Mouse (Mus musculus) kidney, embryonic 16.5 days (tissue): Measurements from ENCODE around the gene Spint2. TPM values are rescaled to one million over a fixed set of nuclear protein-coding genes. Genes with fewer than 3 reads are reported as not detected.

ENCODE experiments used
- ATAC-seq: fragments of 200-750 bp; cut with Nextera tagmentation; 2 replicates; pipeline ENCODE4 v1.8.0; 2017; ENCODE audit warnings: moderate TSS enrichment; ENCODE audit not compliant: low FRiP score, low TSS enrichment
- H3K27ac ChIP-seq: fragments of 300-500 bp; sonication (generic); 2 replicates; pipeline ENCODE4 v1.5.1; 2014; ENCODE audit warnings: low read length
- H3K27me3 ChIP-seq: fragments of 300-500 bp; sonication (generic); 2 replicates; pipeline ENCODE4 v1.6.1; 2014; ENCODE audit warnings: low read length, control low read depth, mixed read lengths; ENCODE audit not compliant: insufficient read depth
- H3K36me3 ChIP-seq: fragments of 300-500 bp; sonication (generic); 2 replicates; pipeline ENCODE4 v1.6.1; 2014; ENCODE audit warnings: low read length, control low read depth, mixed read lengths; ENCODE audit not compliant: insufficient read depth
- H3K4me1 ChIP-seq: fragments of 300-500 bp; sonication (generic); 2 replicates; pipeline ENCODE4 v1.6.1; 2014; ENCODE audit warnings: low read length, control low read depth, mixed read lengths; ENCODE audit not compliant: insufficient read depth
- H3K4me2 ChIP-seq: fragments of 300-500 bp; sonication (generic); replicated peaks from 2 replicates; pipeline ENCODE4 v1.6.1; 2014; ENCODE audit warnings: low read depth, low read length
- H3K4me3 ChIP-seq: fragments of 300-500 bp; sonication (generic); 2 replicates; pipeline ENCODE4 v1.5.1; 2014; ENCODE audit warnings: mild to moderate bottlenecking, low read length
- H3K9ac ChIP-seq: fragments of 300-500 bp; sonication (generic); replicated peaks from 2 replicates; pipeline ENCODE4 v1.6.1; 2014; ENCODE audit warnings: low read length
- H3K9me3 ChIP-seq: fragments of 300-500 bp; sonication (generic); 2 replicates; pipeline ENCODE4 v1.6.1; 2016; ENCODE audit warnings: low read length, control low read depth
- whole genome bisulfite sequencing: fragments of 180-500 bp; shearing (Covaris S2); extraction: QIAGEN DNeasy Blood & Tissue Kit; methylation state at CpG from one replicate; pipeline ENCODE4 v1.1.7; 2014; 5-methylcytosine and 5-hydroxymethylcytosine counted together
- polyA plus RNA-seq: library from polyadenylated mRNA; unstranded; fragments of >200 nt; fragmentation: Nextera tagmentation; extraction: Ambion mirVana; gene quantifications from 2 replicates; pipeline ENCODE4 v1.2.1, GENCODE M21; 2015

Gene Spint2
- polyA plus RNA-seq, 1 experiment from 2014 or later, result 295 TPM

DNA sequence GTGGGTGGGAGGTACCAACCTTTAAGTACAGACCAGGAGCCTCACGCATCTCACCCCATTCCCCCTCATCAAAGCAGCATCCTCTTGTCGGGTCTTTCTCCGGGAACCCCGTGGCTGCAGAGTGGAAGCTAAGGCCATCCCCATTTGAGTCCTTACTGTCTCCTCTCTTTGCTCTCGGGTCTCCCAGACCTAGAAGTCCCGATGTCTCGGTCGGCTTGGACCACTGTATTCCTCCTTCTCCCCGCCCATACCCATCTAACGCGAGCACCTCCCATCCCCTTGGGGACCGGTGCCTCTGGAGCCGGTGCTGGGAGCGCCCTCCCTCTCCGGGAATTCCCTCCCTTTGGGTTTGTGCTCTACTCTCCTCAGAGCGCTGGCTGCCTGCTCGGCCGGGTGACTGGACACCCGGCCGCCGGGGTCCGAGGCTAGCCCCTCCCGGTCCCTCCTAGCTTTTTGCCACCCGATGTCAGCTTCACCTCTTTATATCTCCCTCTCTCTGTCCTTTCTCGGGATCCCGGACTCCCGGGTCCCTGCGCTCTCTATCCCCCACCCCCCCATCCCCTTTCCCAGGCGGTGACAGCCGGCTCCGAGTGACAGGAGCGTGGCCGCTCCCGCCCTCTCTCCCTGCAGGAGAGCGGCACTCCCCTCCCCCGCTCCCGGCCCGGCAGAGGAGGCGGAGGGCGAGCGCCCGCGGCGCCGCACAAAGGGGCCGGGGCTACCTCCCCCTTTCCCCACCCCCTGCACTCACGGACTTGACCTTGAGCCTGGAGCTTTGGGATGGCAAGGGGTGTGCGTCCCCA, 23.0 kb upstream of the Spint2 start:
- no peaks in the 10 kb centered on the region for H3K9me3 ChIP-seq
- peak overlapping the region; percentile 69 for H3K9ac ChIP-seq
- ATAC-seq, result no peak
- H3K27me3 ChIP-seq, result peaks cover 44% of the 10 kb centered on the region
- peaks cover 41% of the 10 kb centered on the region for H3K4me1 ChIP-seq
- WGBS, result under 1% methylated on average over 48 of the region's 48 CpGs
- peak overlapping the region; percentile 56 for H3K4me3 ChIP-seq
- H3K36me3 ChIP-seq, result no peaks in the 10 kb centered on the region
- no peak overlapping the region for H3K27ac ChIP-seq
- H3K4me2 ChIP-seq, result peak overlapping the region; percentile 98

DNA sequence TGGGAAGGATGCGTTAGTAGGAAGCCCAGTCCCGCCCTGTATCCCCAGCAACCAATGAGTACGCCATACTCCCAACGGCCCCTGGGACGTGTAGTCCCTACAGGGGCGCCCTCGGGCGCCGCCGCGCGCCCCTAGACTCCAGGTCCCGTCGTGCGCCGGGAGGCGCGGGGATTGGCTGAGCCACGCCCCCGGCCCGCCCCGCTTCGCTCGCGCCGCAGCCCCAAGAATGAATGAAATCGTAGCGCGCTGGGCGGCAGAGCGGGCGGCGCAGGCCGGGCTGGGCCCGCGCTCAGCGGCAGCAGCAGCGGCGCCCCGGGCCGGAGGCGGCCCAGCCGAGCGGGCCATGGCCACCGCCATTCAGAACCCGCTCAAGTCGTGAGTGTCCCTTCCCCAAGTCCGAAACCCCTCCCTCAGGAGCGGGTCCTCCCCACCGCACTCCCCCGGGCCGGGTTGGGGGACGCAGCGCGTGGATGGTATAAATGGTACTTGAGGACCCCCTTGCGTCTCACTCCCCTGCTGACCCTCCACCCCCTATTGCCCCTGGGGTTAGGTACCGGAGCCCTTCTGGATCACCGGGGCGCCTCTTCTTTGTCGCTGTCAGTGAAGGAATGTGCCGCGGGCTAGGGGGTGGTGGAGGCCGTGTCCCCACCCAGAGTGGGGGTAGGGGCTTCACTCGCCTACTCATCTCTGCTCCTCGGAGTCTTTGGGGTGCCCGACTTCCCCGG, 22.2 kb upstream of the Spint2 start, which contains the start of gene Dpf1:
TSS of gene Dpf1 (plus strand) at position 214 of the 725 bp plus-strand sequence.
- ATAC-seq, result peak; percentile 86
- Histone ChIP-seq H3K27ac (no peak within 1 kb of the TSS), H3K4me3 (peak within 1 kb of the TSS; percentile 56), H3K27me3 (peaks cover 40% of the 10 kb centered on the region), H3K36me3 (no peaks in the 10 kb centered on the region), H3K4me1 (peaks cover 33% of the 10 kb centered on the region), H3K9ac (peak within 1 kb of the TSS; percentile 69), H3K9me3 (no peaks in the 10 kb centered on the region), H3K4me2 (peak within 1 kb of the TSS; percentile 98)
- WGBS, result 0% methylated on average over 47 of the region's 67 CpGs

DNA sequence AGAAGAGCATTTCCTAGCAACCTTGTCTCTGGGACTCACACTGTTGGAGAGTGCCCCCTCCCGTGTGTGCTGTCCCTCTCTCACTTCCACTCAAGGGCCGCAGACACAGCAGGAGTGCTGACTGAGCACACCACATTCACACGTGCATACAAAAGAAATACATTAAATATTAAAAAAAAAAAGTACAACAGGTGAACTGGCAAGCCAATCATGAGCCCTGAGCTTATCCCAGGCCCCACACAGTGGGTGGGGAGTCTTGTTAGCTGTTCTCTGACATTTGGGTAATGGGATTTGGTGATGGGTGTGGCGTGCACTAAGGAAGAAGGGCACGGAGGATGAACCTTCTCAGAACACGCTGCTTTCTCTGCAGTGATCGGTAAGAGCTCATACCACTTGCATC, 20.9 kb upstream of the Spint2 start:
- H3K4me1 ChIP-seq, result peaks cover 24% of the 10 kb centered on the region
- ATAC-seq, result no peak
- no peak overlapping the region for H3K4me2 ChIP-seq

DNA sequence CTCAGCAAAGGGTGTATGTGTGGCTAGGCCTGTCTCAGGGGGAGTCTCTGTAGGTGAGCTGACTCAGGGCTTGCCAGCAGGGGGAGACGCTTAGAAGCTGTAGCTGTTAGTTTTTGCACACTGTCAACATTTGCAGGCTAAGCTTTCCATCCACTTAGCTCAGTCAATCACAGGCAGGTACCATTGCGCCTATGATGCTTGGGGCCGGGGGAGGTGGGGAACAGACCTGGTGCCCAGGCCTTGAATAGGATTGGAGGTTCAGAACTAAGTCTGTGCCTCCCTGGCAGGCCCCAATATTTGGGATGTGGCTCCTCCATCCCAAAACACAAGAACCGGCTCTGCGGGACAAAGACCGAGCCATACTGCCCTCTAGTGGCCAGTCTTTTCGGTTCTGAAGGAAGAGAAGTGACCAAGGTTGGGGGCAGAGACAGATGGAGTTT, 19.4 kb upstream of the Spint2 start:
- Histone ChIP-seq H3K4me2 (0 out of 2 replicates have a peak overlapping the region, but pooled peaks have one; percentile 17), H3K27me3 (peaks cover 27% of the 10 kb centered on the region), H3K9me3 (no peaks in the 10 kb centered on the region), H3K4me3 (no peak overlapping the region), H3K27ac (no peak overlapping the region), H3K9ac (no peak overlapping the region), H3K4me1 (peaks cover 18% of the 10 kb centered on the region), H3K36me3 (no peaks in the 10 kb centered on the region)
- WGBS, result 0% methylated on average over 7 of the region's 7 CpGs
- ATAC-seq, result no peak

More for the DNA sequence above, 20.9 kb upstream of the Spint2 start:
- Histone ChIP-seq H3K4me3 (no peak overlapping the region), H3K27ac (no peak overlapping the region), H3K9me3 (no peaks in the 10 kb centered on the region), H3K27me3 (peaks cover 31% of the 10 kb centered on the region), H3K36me3 (no peaks in the 10 kb centered on the region), H3K9ac (no peak overlapping the region)
- 78% methylated on average over 7 of the region's 7 CpGs for WGBS

DNA sequence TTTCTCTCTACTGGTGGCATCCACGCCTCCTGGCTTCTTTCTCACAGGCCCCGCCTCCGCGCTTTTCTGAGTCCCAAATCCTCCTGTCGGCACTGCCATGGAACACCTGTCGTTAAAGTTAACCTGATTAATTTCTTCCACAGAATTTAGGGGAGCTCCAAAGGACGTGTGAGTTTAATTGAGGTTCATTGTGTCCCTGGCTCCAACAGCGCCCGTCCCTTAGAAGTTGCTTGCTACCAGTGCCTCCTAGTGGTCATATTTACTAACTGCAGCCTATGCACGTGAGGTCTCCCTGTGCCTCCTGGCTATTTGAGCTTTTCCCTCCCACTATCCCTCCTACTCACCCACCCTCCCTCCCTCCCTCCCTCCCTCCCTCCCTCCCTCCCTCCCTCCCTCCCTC, 15.3 kb upstream of the Spint2 start:
- Histone ChIP-seq H3K9me3 (no peaks in the 10 kb centered on the region), H3K4me1 (peaks cover 18% of the 10 kb centered on the region), H3K27ac (no peak overlapping the region), H3K27me3 (0 out of 2 replicates have a peak, but pooled peaks cover 2% of the 10 kb centered on the region), H3K4me2 (peak overlapping the region; percentile 35; the same call in 1 of the 2 replicates), H3K4me3 (no peak overlapping the region), H3K9ac (no peak overlapping the region), H3K36me3 (no peaks in the 10 kb centered on the region)
- ATAC-seq, result no peak; the same call in 1 of the 2 replicates
- 10% methylated on average over 10 of the region's 10 CpGs for WGBS

DNA sequence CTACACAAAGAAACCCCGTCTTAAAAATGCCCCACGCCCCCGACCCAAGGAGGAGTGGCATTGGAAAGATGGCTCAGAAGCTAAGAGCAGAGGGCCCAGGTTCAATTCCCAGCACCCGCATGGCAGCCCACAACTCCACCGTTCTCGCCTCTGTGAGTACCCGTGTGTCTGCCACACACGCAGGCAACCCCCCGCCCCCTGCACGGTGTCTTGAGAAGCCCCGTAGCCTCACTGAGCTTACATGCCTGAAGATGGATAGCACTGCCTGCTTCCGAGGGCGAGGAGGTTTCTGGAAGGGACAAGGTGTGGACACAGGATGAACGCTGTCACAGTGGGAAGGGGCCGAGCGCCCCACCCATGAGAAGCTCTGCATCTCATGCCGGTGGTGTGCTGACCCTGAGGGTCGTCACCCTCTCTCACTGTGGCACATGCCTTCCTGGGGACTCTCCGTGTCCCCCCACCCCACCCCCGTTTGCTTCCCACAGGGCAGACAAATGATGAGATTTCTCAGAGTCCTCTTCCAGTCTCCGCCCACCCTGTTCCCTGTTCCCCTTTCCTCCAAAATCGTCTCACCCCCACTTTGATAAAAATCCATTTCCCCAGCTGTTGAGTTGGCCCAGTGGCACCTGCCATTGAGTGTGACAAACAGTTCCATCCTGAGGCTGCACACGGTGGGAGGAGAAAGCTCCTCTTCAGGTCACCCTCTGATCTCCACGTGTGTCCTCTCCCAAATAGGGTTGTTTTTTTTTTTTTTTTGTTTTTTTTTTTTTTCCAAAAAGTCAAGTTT, 14.3 kb upstream of the Spint2 start:
- Histone ChIP-seq H3K36me3 (no peaks in the 10 kb centered on the region), H3K27ac (no peak overlapping the region), H3K27me3 (0 out of 2 replicates have a peak, but pooled peaks cover 2% of the 10 kb centered on the region), H3K9ac (no peak overlapping the region), H3K9me3 (no peaks in the 10 kb centered on the region), H3K4me3 (no peak overlapping the region), H3K4me2 (no peak overlapping the region), H3K4me1 (peaks cover 28% of the 10 kb centered on the region)
- WGBS, result 75% methylated on average over 24 of the region's 24 CpGs
- ATAC-seq, result no peak

DNA sequence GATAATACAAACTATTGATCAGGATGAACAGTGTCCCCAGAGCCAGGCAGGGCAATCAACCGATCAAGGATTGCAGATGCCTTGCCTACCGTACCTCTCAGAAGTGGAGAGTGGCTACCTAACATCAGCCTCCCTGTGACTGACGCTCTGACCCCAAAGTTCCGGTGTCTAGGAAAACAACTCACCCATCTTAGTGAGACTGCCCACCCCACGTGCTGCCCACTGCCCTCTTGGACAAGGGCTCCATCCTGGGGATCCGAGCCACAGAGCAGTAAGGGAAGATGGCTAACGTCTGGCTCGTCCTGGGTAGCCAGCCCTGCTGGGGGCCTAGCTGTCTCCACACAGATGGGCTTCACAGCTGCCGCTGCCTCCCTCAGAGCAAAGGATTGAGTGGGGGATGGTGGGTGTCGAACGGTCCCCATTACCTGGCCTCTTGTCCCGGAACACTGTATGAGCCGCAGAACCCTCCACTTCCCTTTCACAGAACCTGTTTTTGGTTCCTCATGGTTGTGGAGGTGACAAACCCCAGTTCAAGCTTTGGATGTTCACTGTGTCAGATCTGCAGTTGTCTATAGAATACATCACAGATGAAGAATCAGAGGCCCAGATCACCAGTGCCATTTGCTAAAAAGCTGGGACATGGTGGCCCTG, 12.5 kb upstream of the Spint2 start:
- 0 out of 2 replicates have a peak, but pooled peaks cover 2% of the 10 kb centered on the region for H3K27me3 ChIP-seq
- no peaks in the 10 kb centered on the region for H3K9me3 ChIP-seq
- no peak overlapping the region for H3K4me2 ChIP-seq
- ATAC-seq, result no peak
- 74% methylated on average over 13 of the region's 13 CpGs for WGBS
- no peaks in the 10 kb centered on the region for H3K36me3 ChIP-seq
- no peak overlapping the region for H3K9ac ChIP-seq
- no peak overlapping the region for H3K27ac ChIP-seq
- no peak overlapping the region for H3K4me3 ChIP-seq
- H3K4me1 ChIP-seq, result peaks cover 45% of the 10 kb centered on the region

DNA sequence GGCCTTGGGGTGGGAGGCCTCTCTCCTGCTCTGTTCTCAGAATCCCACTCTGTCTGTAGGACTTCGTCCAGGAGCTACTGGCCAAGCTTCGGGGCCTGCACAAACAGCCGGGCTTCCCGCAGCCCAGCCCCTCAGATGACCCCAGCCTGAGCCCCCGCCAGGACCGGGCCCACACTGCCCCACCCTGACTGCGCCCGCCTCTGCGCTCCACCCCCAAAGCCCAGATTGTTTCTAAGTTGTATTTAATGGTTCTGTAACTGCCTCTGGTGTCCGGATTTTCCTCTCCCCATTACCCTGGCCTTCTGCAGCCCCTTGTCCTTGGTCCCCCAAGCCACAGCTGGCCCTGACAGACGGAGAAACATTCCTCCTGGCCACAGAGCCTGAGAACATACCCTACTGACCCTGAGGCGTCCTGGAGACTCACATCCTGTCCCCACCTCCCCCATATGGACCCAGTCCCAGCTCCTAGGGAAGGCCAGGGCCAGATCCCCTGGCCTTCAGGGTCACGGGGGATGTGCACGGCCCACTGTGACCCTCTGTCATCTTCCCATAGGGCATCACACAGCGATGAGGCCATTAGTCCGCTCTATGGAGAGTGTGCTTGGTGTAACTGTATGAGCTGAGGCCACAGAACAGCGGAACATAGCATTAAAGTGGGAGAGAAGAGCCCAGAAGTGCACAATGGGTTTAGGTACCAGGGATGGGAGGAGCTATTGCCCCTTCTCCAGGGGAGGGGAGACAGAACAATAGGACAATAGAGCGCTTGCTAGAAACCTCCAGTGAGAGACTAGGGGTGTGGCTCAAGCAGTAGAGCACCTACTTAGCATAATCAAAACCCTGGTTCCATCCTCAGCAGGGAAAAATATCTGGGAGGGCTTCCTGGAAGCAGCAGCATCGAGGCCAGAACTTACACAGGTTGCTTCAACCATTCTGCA, 11.7 kb upstream of the Spint2 start:
- no peaks in the 10 kb centered on the region for H3K36me3 ChIP-seq
- peaks cover 53% of the 10 kb centered on the region for H3K4me1 ChIP-seq
- 0 out of 2 replicates have a peak, but pooled peaks cover 2% of the 10 kb centered on the region for H3K27me3 ChIP-seq
- H3K9me3 ChIP-seq, result no peaks in the 10 kb centered on the region
- peak; percentile 50 for ATAC-seq
- H3K4me2 ChIP-seq, result no peak overlapping the region
- WGBS, result 26% methylated on average over 19 of the region's 19 CpGs
- peak overlapping the region; percentile 80 for H3K27ac ChIP-seq
- peak overlapping the region; percentile 42; the same call in 1 of the 2 replicates for H3K9ac ChIP-seq
- no peak overlapping the region for H3K4me3 ChIP-seq
